Mouse (Mus musculus): ENCODE measurements around the gene Slc25a44. TPM values are rescaled to one million over a fixed set of nuclear protein-coding genes. Genes with fewer than 3 reads are reported as not detected.
"Not testable (repeated sequence)": the region's sequence is repeated elsewhere in the genome, so short reads cannot be mapped to it uniquely, and the experiment has no call there.

The Slc25a44 gene
- polyA plus RNA-seq, 1 experiment from 2014 or later: 11.3 TPM

GRCm38 (mm10) chr3:88435515-88435914 lies 10.6 kb upstream of the Slc25a44 start:
- Histone ChIP-seq H3K9ac (replicated peaks; ENCODE audit: low read depth) (no peak overlapping the region), H3K4me1 (ENCODE audit: insufficient read depth, low read depth, low read length) (peaks cover under 1% of the 10 kb centered on the region; the same call in 1 of the 2 replicates), H3K27me3 (replicated peaks; ENCODE audit: insufficient read depth, low read length) (no peaks in the 10 kb centered on the region), H3K27ac (ENCODE audit: low read length) (no peak overlapping the region), H3K9me3 (ENCODE audit: low read length) (no peaks in the 10 kb centered on the region), H3K4me2 (replicated peaks; ENCODE audit: low read depth, low read length) (no peak overlapping the region), H3K4me3 (ENCODE audit: low read depth, low read length) (no peak overlapping the region), H3K36me3 (ENCODE audit: insufficient read depth, low read length) (no peaks in the 10 kb centered on the region)
- no peak for ATAC-seq
- 59% methylated on average over 10 of the region's 10 CpGs for WGBS
- no peak for DNase-seq (ENCODE audit: low spot score)
- TF ChIP-seq EP300 (IDR thresholded peaks at IDR 0.05) (no peak), CTCF (IDR thresholded peaks at IDR 0.05) (no peak)

- H3K4me3 ChIP-seq (ENCODE audit: low read depth, low read length); H3K4me2 ChIP-seq (replicated peaks; ENCODE audit: low read depth, low read length); ATAC-seq; H3K27me3 ChIP-seq (replicated peaks; ENCODE audit: insufficient read depth, low read length); H3K4me1 ChIP-seq (ENCODE audit: insufficient read depth, low read depth, low read length); H3K36me3 ChIP-seq (ENCODE audit: insufficient read depth, low read length); DNase-seq (ENCODE audit: low spot score); H3K9ac ChIP-seq (replicated peaks; ENCODE audit: low read depth); H3K9me3 ChIP-seq (ENCODE audit: low read length); H3K27ac ChIP-seq (ENCODE audit: low read length): not testable (repeated sequence)
- peak; percentile 42 for TF ChIP-seq CTCF (IDR thresholded peaks at IDR 0.05)
- WGBS: 63% methylated on average over 8 of the region's 8 CpGs
Measured at GRCm38 (mm10) chr3:88428639-88429038, 3.7 kb upstream of the Slc25a44 start.

- H3K4me2 ChIP-seq (replicated peaks; ENCODE audit: low read depth, low read length): no peak overlapping the region
- WGBS: 73% methylated on average over 4 of the region's 4 CpGs
- H3K27ac ChIP-seq (ENCODE audit: low read length): no peak overlapping the region
- TF ChIP-seq CTCF (IDR thresholded peaks at IDR 0.05) (no peak), EP300 (IDR thresholded peaks at IDR 0.05) (no peak)
- no peak overlapping the region for H3K9ac ChIP-seq (replicated peaks; ENCODE audit: low read depth)
- ATAC-seq (no peak), DNase-seq (ENCODE audit: low spot score) (no peak)
- H3K4me3 ChIP-seq (ENCODE audit: low read depth, low read length): no peak overlapping the region
- H3K9me3 ChIP-seq (ENCODE audit: low read length): no peaks in the 10 kb centered on the region
- H3K4me1 ChIP-seq (ENCODE audit: insufficient read depth, low read depth, low read length): peaks cover 11% of the 10 kb centered on the region; the same call in 1 of the 2 replicates
- H3K36me3 ChIP-seq (ENCODE audit: insufficient read depth, low read length): no peaks in the 10 kb centered on the region
- H3K27me3 ChIP-seq (replicated peaks; ENCODE audit: insufficient read depth, low read length): no peaks in the 10 kb centered on the region
Measured at GRCm38 (mm10) chr3:88427342-88427905, 2.5 kb upstream of the Slc25a44 start.

DNA sequence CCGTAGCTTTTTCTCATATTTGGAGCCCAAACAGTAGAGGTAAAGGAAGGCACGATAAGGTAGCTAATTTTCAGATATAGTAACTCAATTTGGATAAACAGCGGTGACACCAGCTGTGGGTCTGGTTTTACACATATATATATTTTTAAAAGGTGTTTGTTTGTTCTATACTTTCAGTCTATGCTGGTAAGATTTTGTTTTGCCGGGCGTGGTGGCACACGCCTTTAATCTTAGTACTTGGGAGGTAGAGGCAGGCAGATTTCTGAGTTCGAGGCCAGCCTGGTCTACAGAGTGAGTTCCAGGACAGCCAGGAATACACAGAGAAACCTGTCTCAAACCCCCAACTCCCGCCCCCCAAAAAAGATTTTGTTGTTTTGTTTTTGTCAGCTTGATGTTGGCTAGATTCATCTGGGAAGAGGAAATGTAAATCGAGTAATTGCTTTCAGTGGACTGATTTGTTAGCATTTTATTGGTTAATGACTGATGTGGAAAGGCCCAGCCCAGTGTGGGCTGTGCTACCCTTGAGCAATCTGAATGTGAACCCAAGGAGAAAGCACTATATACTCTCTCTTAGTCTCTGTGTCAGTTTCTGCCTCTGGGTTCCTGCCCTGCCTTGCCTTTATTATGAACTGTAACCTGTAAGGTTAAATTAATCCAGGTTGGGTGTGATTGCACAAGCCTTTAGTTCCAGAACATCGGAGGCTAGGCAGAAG lies 925 bp upstream of the Slc25a44 start:
- H3K4me3 ChIP-seq (ENCODE audit: low read depth, low read length): no peak overlapping the region
- no peak overlapping the region for H3K9ac ChIP-seq (replicated peaks; ENCODE audit: low read depth)
- H3K27me3 ChIP-seq (replicated peaks; ENCODE audit: insufficient read depth, low read length): no peaks in the 10 kb centered on the region
- no peak overlapping the region for H3K27ac ChIP-seq (ENCODE audit: low read length)
- ATAC-seq (no peak), DNase-seq (ENCODE audit: low spot score) (no peak)
- peaks cover 11% of the 10 kb centered on the region; the same call in 1 of the 2 replicates for H3K4me1 ChIP-seq (ENCODE audit: insufficient read depth, low read depth, low read length)
- peak overlapping the region; percentile 46 for H3K4me2 ChIP-seq (replicated peaks; ENCODE audit: low read depth, low read length)
- 82% methylated on average over 10 of the region's 10 CpGs for WGBS
- H3K36me3 ChIP-seq (ENCODE audit: insufficient read depth, low read length): no peaks in the 10 kb centered on the region
- H3K9me3 ChIP-seq (ENCODE audit: low read length): no peaks in the 10 kb centered on the region
- TF ChIP-seq CTCF (IDR thresholded peaks at IDR 0.05) (no peak), EP300 (IDR thresholded peaks at IDR 0.05) (no peak)

DNA sequence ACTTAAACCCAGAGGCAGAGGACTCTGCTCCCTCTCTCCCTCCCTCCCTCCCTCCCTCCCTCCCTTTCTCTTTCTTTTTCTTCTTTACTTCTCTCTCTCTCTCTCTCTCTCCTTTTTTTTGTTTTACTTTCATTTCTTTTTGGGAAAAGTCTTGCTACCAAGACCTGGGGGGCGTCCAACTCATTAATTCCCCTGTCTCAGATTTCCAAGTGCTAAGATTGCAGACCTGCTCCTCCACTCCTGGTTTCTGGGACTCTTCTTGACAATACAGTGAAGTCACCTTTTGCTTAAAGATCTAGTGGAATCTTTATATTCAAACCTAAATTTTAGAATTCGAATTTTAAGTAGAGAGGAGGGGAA lies 371 bp upstream of the Slc25a44 start:
- 16% methylated on average over 2 of the region's 2 CpGs for WGBS
- H3K9ac ChIP-seq (replicated peaks; ENCODE audit: low read depth): no peak overlapping the region
- no peaks in the 10 kb centered on the region for H3K27me3 ChIP-seq (replicated peaks; ENCODE audit: insufficient read depth, low read length)
- DNase-seq (ENCODE audit: low spot score) (no peak), ATAC-seq (no peak)
- 0 out of 2 replicates have a peak, but pooled peaks cover 2% of the 10 kb centered on the region for H3K36me3 ChIP-seq (ENCODE audit: insufficient read depth, low read length)
- no peak overlapping the region for H3K27ac ChIP-seq (ENCODE audit: low read length)
- peaks cover 11% of the 10 kb centered on the region; the same call in 1 of the 2 replicates for H3K4me1 ChIP-seq (ENCODE audit: insufficient read depth, low read depth, low read length)
- peak overlapping the region; percentile 46 for H3K4me2 ChIP-seq (replicated peaks; ENCODE audit: low read depth, low read length)
- TF ChIP-seq CTCF (IDR thresholded peaks at IDR 0.05) (no peak), EP300 (IDR thresholded peaks at IDR 0.05) (0 out of 2 replicates have a peak, but pooled peaks have one; percentile 1)
- peak overlapping the region; percentile 55 for H3K4me3 ChIP-seq (ENCODE audit: low read depth, low read length)
- H3K9me3 ChIP-seq (ENCODE audit: low read length): no peaks in the 10 kb centered on the region

DNA sequence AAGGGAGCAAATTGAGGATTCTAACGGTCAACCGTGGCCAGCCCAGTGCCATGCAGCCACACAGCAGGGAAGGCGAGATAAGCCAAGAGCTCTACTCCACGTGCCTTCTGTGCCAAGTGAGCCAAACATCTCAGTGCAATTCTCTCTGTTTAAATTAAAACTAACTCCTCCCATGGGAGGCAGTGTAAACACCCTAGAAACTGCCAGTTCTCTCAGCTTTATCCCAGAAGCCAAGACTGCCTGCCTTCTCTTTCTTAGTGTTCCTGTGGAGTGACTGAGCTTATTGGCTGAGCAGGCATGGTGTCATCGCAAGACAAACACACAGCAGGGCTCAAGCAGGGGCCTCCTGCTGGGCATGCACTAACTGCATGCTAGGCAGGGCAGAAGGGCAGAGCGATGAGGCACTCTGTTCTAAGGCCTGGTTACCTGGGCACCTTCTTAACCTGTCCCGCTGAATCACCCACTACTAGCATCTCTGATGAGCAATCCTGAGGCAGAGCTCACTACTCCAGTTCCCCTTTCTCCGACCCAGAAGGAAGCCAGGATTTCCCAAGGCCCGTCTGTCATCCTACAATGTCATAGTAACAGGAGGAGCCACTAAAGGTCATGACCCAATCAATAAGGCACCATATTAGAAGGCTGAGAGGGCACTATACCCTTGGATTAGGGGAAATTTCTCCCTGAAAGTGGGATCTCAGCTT lies 2.8 kb downstream of the Slc25a44 start:
- Histone ChIP-seq H3K36me3 (ENCODE audit: insufficient read depth, low read length) (0 out of 2 replicates have a peak, but pooled peaks cover 15% of the 10 kb centered on the region), H3K9me3 (ENCODE audit: low read length) (no peaks in the 10 kb centered on the region), H3K27me3 (replicated peaks; ENCODE audit: insufficient read depth, low read length) (no peaks in the 10 kb centered on the region), H3K4me3 (ENCODE audit: low read depth, low read length) (no peak overlapping the region), H3K27ac (ENCODE audit: low read length) (peak overlapping the region; percentile 52; the same call in 1 of the 2 replicates), H3K9ac (replicated peaks; ENCODE audit: low read depth) (no peak overlapping the region), H3K4me1 (ENCODE audit: insufficient read depth, low read depth, low read length) (peaks cover 11% of the 10 kb centered on the region; the same call in 1 of the 2 replicates), H3K4me2 (replicated peaks; ENCODE audit: low read depth, low read length) (no peak overlapping the region)
- 22% methylated on average over 9 of the region's 9 CpGs for WGBS
- peak; percentile 77 for ATAC-seq
- no peak for TF ChIP-seq EP300 (IDR thresholded peaks at IDR 0.05)
- peak; percentile 48 for TF ChIP-seq CTCF (IDR thresholded peaks at IDR 0.05)
- peak; percentile 87 for DNase-seq (ENCODE audit: low spot score)

Data from lung, postnatal 0 days (tissue).